Mouse (Mus musculus) adrenal gland, adult 2 months (tissue): ENCODE results near the gene Srrt. TPM values are rescaled to one million over a fixed set of nuclear protein-coding genes. Genes with fewer than 3 reads are reported as not detected.
"Not testable (repeated sequence)": the region's sequence is repeated elsewhere in the genome, so short reads cannot be mapped to it uniquely, and the experiment has no call there.

Source experiments
- DNase-seq: peaks from one replicate; pipeline ENCODE4 v3.0.0; 2021
- polyA plus RNA-seq: library from polyadenylated mRNA; depleted of rRNA; stranded (reverse); fragments of >200 nt; gene quantifications from 2 replicates; pipeline ENCODE4 v1.2.3, GENCODE M21; 2012
- total RNA-seq, 2 experiments: library from RNA; stranded (reverse); gene quantifications; 2 replicates each; pipeline ENCODE4 v1.2.3; 2021

Srrt gene
- total and polyA plus RNA-seq, 3 experiments, result 135 to 172 (median 150) TPM

DNA sequence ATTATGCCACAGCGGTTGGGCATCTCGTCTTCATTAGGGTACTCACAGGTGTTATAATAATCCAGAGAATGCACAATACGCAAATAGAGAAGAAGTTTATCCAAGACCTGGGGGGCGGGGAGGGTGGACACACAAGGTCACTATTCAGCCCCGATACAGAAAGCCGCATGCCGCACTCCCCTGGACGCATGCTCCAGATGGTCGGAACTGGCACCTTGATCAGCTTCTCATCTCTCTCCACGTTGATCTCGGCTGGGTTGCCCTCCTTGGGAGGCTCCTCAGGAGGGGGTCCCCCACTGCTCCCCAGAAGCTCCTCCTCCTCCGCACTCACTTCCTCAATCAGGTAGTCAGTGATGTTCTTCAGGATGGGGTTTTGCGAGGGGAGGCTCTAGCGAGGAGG is 10.3 kb downstream of the Srrt start:
- no peak for DNase-seq

GRCm38 (mm10) chr5:137295712-137296111 is 11.8 kb downstream of the Srrt start:
- no peak for DNase-seq

- no peak for DNase-seq
Observed at GRCm38 (mm10) chr5:137295296-137295695, 12.2 kb downstream of the Srrt start.

- no peak for DNase-seq
Observed at GRCm38 (mm10) chr5:137294744-137295093, 12.8 kb downstream of the Srrt start.

DNA sequence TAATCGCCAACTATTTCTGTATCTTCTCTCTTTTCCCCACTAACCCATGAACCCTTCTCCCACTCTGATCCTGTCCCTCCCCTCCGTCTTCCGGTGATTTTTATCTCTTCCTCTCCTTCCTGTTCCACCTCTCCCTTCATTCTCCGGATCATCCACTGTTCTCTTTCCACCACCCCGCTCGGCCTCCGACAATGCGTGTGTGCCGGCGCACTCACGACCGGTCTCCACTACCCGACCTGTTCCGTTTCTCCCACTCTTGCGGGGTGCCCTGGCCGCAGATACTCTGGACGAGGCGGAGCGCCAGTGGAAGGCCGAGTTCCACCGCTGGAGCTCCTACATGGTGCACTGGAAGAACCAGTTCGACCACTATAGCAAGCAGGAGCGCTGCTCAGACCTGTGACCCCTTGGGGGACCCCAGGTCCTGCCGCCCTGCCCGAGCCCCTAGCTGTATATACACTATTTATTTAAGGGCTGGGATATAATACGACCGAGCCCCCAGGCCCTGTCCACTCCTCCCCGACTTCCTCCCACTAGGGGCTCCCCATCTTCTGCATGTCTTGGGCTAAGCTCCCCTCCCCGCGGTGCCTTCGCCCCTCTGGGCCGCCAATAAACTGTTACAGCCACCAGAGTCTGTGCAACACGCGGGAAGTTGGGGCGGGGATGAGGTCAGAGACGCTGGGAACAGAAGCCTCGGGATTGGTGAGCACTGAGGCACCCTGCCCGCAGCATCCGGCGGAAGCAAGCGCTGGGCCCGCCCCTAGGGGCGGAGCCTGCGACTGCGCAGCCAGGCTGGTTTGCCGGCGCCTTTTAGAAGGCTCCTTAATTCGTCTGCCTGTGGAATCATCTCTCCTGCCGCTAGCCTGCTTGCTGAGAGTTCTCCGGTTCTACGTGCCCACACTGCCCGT is 13.4 kb downstream of the Srrt start, which contains the start of gene Ufsp1:
Gene Ufsp1 (plus strand): TSS at position 791 of the 905 bp plus-strand sequence.
- DNase-seq, result peak; percentile 97

- DNase-seq, result peak; percentile 92
Observed at GRCm38 (mm10) chr5:137293282-137293681, 14.2 kb downstream of the Srrt start.

GRCm38 (mm10) chr5:137291381-137291926 is 16.0 kb downstream of the Srrt start:
- DNase-seq, result no peak

- peak; percentile 73 for DNase-seq
Observed at GRCm38 (mm10) chr5:137290677-137291076, 16.8 kb downstream of the Srrt start.

DNA sequence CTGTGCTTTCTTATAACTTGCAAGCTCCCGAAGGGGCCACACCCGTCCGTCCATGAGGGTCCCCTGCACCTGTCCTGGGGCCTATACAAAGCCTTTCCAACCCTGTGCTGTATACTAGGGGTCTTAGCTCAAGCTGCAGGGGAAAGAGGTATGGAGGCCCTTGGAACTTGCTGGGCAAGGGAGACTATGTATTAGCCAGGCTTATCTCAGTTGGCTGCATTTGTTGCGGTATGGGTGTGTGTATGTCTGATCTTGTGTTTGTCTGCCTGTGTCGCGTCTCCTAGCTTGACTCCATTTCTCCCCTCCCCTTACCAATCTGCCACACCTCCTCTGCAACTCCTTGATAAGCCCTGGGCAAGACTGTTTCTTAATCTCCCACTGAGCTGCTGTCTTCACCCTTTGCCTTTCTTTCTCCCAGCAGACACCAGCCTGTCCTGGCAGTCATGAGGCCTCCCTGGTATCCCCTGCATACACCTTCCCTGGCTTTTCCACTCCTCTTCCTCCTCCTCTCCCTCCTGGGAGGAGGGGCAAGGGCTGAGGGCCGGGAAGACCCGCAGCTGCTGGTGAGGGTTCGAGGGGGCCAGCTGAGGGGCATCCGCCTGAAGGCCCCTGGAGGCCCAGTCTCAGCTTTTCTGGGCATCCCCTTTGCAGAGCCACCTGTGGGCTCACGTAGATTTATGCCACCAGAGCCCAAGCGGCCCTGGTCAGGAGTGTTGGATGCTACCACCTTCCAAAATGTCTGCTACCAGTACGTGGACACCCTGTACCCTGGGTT is 17.7 kb downstream of the Srrt start:
- DNase-seq, result no peak

- no peak for DNase-seq
Observed at GRCm38 (mm10) chr5:137288999-137289470, 18.4 kb downstream of the Srrt start.

GRCm38 (mm10) chr5:137287953-137288743 is 19.3 kb downstream of the Srrt start:
- DNase-seq, result no peak

GRCm38 (mm10) chr5:137287032-137287952 is 20.2 kb downstream of the Srrt start, which contains the start of gene Ache:
Ache (plus strand) TSS chr5:137287519.
- no peak for DNase-seq

DNA sequence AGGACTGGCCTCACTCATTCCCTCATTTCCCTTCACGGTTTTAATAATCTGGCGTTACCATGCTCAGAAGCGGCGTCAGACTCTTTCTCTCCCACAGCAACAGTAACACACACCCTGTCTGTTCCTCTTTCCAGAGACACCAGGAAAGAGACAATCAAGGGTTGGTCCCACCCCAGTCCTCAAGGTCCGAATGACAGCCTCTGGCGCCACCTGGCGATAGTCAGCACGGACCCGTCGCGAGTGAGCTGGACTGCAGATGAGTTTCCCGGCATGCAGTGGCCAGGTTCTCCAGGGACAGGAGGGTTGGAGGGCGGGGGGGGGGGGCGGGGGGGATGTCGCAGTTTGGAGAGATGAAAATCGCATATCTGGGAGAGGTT is 20.8 kb downstream of the Srrt start:
- DNase-seq, result peak; percentile 87

DNA sequence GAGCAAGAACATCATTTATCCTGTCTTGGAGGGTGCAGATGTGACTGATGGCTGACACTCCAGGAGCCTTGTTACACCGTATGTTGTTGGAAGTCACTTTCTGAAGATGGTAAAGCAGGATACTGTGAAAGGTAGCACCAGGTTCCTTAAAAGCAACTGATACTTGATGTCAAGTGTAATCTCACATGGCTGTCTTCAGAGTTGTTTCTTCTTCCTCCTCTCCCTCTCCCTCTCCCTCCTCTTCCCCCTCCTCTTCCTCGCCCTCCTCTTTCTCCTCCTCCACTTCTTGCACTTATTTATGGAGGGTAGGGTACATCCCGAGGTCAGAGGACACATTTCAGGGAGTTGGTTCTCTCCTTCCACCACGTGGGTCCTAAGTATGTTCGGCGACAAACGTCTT is 21.5 kb downstream of the Srrt start:
- DNase-seq, result no peak

- DNase-seq, result no peak
Observed at GRCm38 (mm10) chr5:137285045-137285444, 22.4 kb downstream of the Srrt start.

DNA sequence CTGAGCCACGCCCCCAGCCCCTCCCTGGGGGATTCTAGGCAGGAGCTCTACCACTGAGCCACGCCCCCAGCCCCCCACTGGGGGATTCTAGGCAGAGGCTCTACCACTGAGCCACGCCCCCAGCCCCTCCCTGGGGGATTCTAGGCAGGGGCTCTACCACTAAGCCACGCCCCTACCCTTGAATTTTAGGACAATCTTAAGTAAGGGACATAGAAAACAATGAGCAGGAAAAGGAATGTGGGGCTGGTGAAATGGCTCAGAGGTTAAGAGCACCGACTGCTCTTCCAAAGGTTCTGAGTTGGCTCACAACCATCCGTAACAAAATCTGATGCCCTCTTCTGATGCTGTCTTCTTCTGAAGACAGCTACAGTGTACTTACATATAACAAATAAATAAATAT is 23.1 kb downstream of the Srrt start:
- DNase-seq, result not testable (repeated sequence)

- DNase-seq, result no peak
Observed at GRCm38 (mm10) chr5:137277360-137278342, 29.8 kb downstream of the Srrt start.

GRCm38 (mm10) chr5:137268131-137268910 is 39.2 kb downstream of the Srrt start:
- no peak for DNase-seq

DNA sequence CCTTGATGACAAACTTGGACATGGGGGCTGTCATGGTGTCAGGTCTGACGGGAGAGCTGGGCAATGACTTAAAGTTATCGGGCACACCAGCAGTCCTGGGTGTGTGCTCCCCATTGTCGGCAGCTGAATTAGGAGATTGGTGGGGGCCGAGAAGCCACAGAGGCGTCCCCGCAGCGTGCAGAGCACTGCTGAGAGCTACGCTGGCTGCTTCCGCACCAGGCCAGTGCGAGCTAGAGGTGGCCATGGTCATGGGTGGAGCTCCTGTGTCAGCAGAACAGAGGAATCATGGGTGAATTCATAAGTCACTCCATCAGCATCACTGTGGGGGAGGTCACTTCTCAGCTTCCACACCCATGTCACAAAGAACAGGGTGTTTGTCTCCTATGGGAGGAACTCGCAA is 42.7 kb downstream of the Srrt start:
- DNase-seq, result no peak
